Mouse (Mus musculus) olfactory bulb, adult 2 months (tissue): ENCODE measurements around the gene Tmem198.
A peak's percentile ranks its signal among the peaks of the same experiment; 100 is the strongest.

Experiments
- CTCF ChIP-seq: fragments of 200-500 bp; IDR thresholded peaks from 2 replicates; pipeline ENCODE4 v1.5.1; 2012; ENCODE audit warnings: low read depth, mild to moderate bottlenecking, low read length, moderate library complexity; ENCODE audit not compliant: insufficient read depth
- POLR2A ChIP-seq: fragments of 200-500 bp; IDR thresholded peaks from 2 replicates; pipeline ENCODE4 v1.6.1; 2012; ENCODE audit warnings: mild to moderate bottlenecking, low read depth, low read length, moderate library complexity; ENCODE audit not compliant: insufficient read depth

- TF ChIP-seq CTCF: no peak
- TF ChIP-seq POLR2A: peak; percentile 83
Measured at GRCm38 (mm10) chr1:75521321-75522031, 42.1 kb downstream of the Tmem198 start, which contains the start of gene Stk11ip.
